Mouse (Mus musculus) hindbrain, embryonic 12.5 days (tissue): ENCODE data around the gene Lhfp. TPM values are rescaled to one million over a fixed set of nuclear protein-coding genes. Genes with fewer than 3 reads are reported as not detected.

Source experiments
- ATAC-seq: fragments of 200-750 bp; cut with Nextera tagmentation; 2 replicates; pipeline ENCODE4 v1.8.0; 2017; ENCODE audit warnings: moderate TSS enrichment; ENCODE audit not compliant: low FRiP score
- H3K27ac ChIP-seq: fragments of 300-500 bp; sonication (generic); 2 replicates; pipeline ENCODE4 v1.5.1; 2016; ENCODE audit warnings: mild to moderate bottlenecking
- H3K27me3 ChIP-seq: fragments of 300-500 bp; sonication (generic); 2 replicates; pipeline ENCODE4 v1.6.1; 2016; ENCODE audit warnings: mild to moderate bottlenecking
- H3K36me3 ChIP-seq: fragments of 300-500 bp; sonication (generic); 2 replicates; pipeline ENCODE4 v1.6.1; 2016; ENCODE audit warnings: mild to moderate bottlenecking
- H3K4me1 ChIP-seq: fragments of 300-500 bp; sonication (generic); 2 replicates; pipeline ENCODE4 v1.6.1; 2016
- H3K4me2 ChIP-seq: fragments of 300-500 bp; sonication (generic); replicated peaks from 2 replicates; pipeline ENCODE4 v1.6.1; 2016; ENCODE audit warnings: mild to moderate bottlenecking
- H3K4me3 ChIP-seq: fragments of 300-500 bp; sonication (generic); 2 replicates; pipeline ENCODE4 v1.5.1; 2016; ENCODE audit warnings: mild to moderate bottlenecking
- H3K9ac ChIP-seq: fragments of 300-500 bp; sonication (generic); 2 replicates; pipeline ENCODE4 v1.6.1; 2016; ENCODE audit warnings: mild to moderate bottlenecking, moderate library complexity
- H3K9me3 ChIP-seq: fragments of 300-500 bp; sonication (generic); replicated peaks from 2 replicates; pipeline ENCODE4 v1.6.1; 2016; ENCODE audit warnings: mild to moderate bottlenecking
- WGBS: fragments of 180-500 bp; shearing (Covaris S2); methylation state at CpG from one replicate; pipeline ENCODE4 v1.1.7; 2016; 5-methylcytosine and 5-hydroxymethylcytosine counted together
- polyA plus RNA-seq: library from polyadenylated mRNA; unstranded; fragments of >200 nt; fragmentation: Nextera tagmentation; extraction: Ambion mirVana; gene quantifications from 2 replicates; pipeline ENCODE4 v1.2.1, GENCODE M21; 2016

The Lhfp gene
- polyA plus RNA-seq = 62.1 and 64.2 TPM in 2 replicates

GRCm38 (mm10) chr3:53041411-53042239 is at the start of gene Lhfp:
TSS of gene Lhfp (plus strand) at chr3:53041528.
- Histone ChIP-seq H3K27me3 (peaks cover 6% of the 10 kb centered on the region; the same call in 1 of the 2 replicates), H3K4me3 (peak within 1 kb of the TSS; percentile 66), H3K9me3 (no peaks in the 10 kb centered on the region), H3K36me3 (no peaks in the 10 kb centered on the region), H3K27ac (peak within 1 kb of the TSS; percentile 71), H3K9ac (peak within 1 kb of the TSS; percentile 67), H3K4me1 (peaks cover 27% of the 10 kb centered on the region), H3K4me2 (peak within 1 kb of the TSS; percentile 64)
- ATAC-seq = peak; percentile 92
- under 1% methylated on average over 53 of the region's 58 CpGs for WGBS

DNA sequence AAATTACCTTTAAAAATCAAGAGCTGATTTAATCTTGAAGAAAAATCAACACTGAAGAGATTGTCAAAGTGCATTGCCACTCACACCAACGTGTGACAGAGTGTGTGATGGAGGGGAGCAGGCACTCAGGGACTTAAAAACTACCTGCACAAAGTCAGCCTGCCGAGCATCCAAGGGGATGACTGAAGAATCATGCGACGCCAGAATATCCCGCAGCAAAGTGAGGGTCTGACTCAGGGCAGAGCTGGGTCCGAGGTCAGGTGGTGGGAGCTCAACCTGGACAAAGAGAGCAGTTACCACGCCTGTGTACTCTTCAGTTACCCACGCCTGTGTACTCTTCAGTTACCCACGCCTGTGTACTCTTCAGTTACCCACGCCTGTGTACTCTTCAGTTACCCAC is 48.0 kb upstream of the Lhfp start:
- H3K27me3 ChIP-seq = no peaks in the 10 kb centered on the region
- H3K9ac ChIP-seq = no peak overlapping the region
- no peak for ATAC-seq
- no peak overlapping the region for H3K27ac ChIP-seq
- no peak overlapping the region for H3K4me2 ChIP-seq
- H3K4me3 ChIP-seq = no peak overlapping the region
- no peaks in the 10 kb centered on the region for H3K9me3 ChIP-seq
- WGBS = 91% methylated on average over 10 of the region's 10 CpGs
- no peaks in the 10 kb centered on the region for H3K4me1 ChIP-seq
- H3K36me3 ChIP-seq = peaks cover 62% of the 10 kb centered on the region

- H3K36me3 ChIP-seq = peaks cover 62% of the 10 kb centered on the region
- no peak overlapping the region for H3K9ac ChIP-seq
- WGBS = 74% methylated on average over 5 of the region's 5 CpGs
These were observed 46.7 kb upstream of the Lhfp start for GRCm38 (mm10) chr3:52994666-52995065.

DNA sequence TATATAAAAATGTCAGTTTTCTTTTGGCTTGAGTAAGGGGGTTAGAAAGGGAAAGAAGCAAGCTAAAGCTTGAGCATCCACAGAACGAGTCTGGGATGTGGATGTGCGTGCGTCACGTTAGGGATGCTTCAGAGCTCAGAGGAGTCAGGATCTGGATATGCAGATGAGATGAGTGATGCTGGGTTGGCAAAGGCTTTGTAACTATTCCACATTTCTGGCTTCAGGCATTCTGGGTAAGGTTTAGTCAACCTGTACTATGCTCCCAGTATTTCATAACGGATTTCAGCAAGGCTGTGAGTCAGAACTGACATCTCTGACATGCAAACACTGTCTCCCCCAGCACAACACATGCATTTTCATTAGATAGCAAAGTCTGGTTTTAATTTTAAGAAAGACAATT is 44.7 kb upstream of the Lhfp start:
- Histone ChIP-seq H3K36me3 (peaks cover 66% of the 10 kb centered on the region), H3K27me3 (no peaks in the 10 kb centered on the region)
- 91% methylated on average over 5 of the region's 5 CpGs for WGBS

More at GRCm38 (mm10) chr3:52994666-52995065, 46.7 kb upstream of the Lhfp start:
- H3K27ac ChIP-seq = no peak overlapping the region
- H3K27me3 ChIP-seq = no peaks in the 10 kb centered on the region
- no peak overlapping the region for H3K4me3 ChIP-seq
- no peaks in the 10 kb centered on the region for H3K9me3 ChIP-seq
- H3K4me1 ChIP-seq = no peaks in the 10 kb centered on the region
- no peak for ATAC-seq
- no peak overlapping the region for H3K4me2 ChIP-seq

GRCm38 (mm10) chr3:52997381-52997780 is 43.9 kb upstream of the Lhfp start:
- peaks cover 68% of the 10 kb centered on the region for H3K36me3 ChIP-seq
- no peak overlapping the region for H3K27ac ChIP-seq
- ATAC-seq = no peak
- H3K9ac ChIP-seq = no peak overlapping the region
- no peaks in the 10 kb centered on the region for H3K27me3 ChIP-seq
- H3K4me1 ChIP-seq = no peaks in the 10 kb centered on the region
- no peak overlapping the region for H3K4me2 ChIP-seq
- H3K4me3 ChIP-seq = no peak overlapping the region
- 78% methylated on average over 1 of the region's 1 CpGs for WGBS
- H3K9me3 ChIP-seq = no peaks in the 10 kb centered on the region

More for the DNA sequence above, 44.7 kb upstream of the Lhfp start:
- ATAC-seq = no peak
- no peak overlapping the region for H3K9ac ChIP-seq
- H3K4me3 ChIP-seq = no peak overlapping the region
- no peak overlapping the region for H3K27ac ChIP-seq
- no peaks in the 10 kb centered on the region for H3K9me3 ChIP-seq
- H3K4me1 ChIP-seq = no peaks in the 10 kb centered on the region
- no peak overlapping the region for H3K4me2 ChIP-seq

DNA sequence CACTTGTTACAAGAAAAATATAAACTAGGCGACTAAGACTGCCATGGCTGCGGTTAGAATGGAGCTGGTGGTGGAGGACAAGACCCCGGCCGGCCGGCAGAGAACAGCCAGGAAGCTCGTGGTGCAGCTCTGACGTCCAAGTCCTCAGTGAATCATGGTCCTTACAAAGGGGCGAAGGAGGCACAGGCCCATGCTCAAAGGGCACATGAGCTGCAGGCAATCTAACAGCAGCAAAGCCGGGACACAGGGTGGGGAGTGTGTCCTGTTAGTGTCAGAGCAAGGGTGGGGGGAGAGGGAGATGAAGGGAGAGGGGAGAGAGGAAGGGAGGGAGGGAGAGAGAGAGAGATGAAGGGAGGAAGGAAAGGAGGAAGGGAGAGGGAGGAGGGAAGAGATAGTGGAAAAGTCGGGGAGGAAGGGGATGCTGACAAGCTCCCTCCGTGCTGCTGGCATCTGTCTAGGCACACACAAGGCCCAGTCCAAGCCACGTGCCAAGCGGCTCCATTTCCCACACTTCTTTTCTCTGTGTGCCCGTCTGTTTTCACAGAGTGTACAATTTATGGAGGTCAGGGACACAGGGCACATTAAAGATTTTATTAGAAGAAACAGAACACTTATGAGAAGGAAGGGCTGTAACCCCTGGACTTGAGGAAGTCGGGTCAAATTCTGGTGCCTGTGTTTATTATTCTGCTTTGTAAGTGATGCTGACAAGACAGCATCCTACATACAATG is 42.1 kb upstream of the Lhfp start:
- no peak overlapping the region for H3K27ac ChIP-seq
- no peaks in the 10 kb centered on the region for H3K4me1 ChIP-seq
- no peaks in the 10 kb centered on the region for H3K27me3 ChIP-seq
- peaks cover 60% of the 10 kb centered on the region for H3K36me3 ChIP-seq
- WGBS = 83% methylated on average over 15 of the region's 15 CpGs
- no peak overlapping the region for H3K4me2 ChIP-seq
- peak overlapping the region; percentile 38; the same call in 1 of the 2 replicates for H3K9ac ChIP-seq
- no peak for ATAC-seq
- no peaks in the 10 kb centered on the region for H3K9me3 ChIP-seq
- no peak overlapping the region for H3K4me3 ChIP-seq

- ATAC-seq = no peak
- Histone ChIP-seq H3K36me3 (peaks cover 62% of the 10 kb centered on the region), H3K4me1 (no peaks in the 10 kb centered on the region), H3K27ac (no peak overlapping the region), H3K9me3 (no peaks in the 10 kb centered on the region), H3K9ac (no peak overlapping the region), H3K4me2 (no peak overlapping the region), H3K27me3 (no peaks in the 10 kb centered on the region), H3K4me3 (no peak overlapping the region)
- WGBS = 88% methylated on average over 3 of the region's 3 CpGs
These were observed 41.3 kb upstream of the Lhfp start for GRCm38 (mm10) chr3:52999996-53000395.

DNA sequence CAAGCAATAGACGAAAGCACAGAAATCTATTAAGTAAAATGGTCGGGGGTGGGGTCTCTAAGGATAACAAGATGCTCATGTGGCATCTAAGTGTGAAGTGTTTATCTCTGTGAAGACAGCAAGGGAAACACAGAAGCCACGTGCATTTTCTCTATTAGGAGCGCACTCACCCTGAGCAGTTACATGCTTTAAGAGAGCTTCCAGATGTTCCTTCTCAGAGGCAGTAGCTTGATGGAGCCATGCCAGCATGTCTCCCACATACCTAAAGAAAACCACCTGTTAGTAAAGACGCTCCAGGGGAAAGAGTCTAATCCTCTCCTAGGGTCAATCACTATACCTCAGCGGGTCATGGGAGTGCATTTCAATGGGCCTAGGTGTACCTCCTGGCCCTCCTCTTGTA is 39.3 kb upstream of the Lhfp start:
- Histone ChIP-seq H3K4me3 (no peak overlapping the region), H3K4me2 (no peak overlapping the region), H3K9ac (no peak overlapping the region), H3K4me1 (no peaks in the 10 kb centered on the region), H3K9me3 (no peaks in the 10 kb centered on the region), H3K27ac (no peak overlapping the region), H3K27me3 (no peaks in the 10 kb centered on the region), H3K36me3 (peaks cover 61% of the 10 kb centered on the region)
- 77% methylated on average over 6 of the region's 6 CpGs for WGBS
- ATAC-seq = no peak

GRCm38 (mm10) chr3:53004406-53005114 is 36.8 kb upstream of the Lhfp start:
- ATAC-seq = no peak
- H3K4me1 ChIP-seq = no peaks in the 10 kb centered on the region
- no peak overlapping the region for H3K27ac ChIP-seq
- H3K4me3 ChIP-seq = no peak overlapping the region
- H3K4me2 ChIP-seq = no peak overlapping the region
- peaks cover 65% of the 10 kb centered on the region for H3K36me3 ChIP-seq
- no peaks in the 10 kb centered on the region for H3K9me3 ChIP-seq
- no peaks in the 10 kb centered on the region for H3K27me3 ChIP-seq
- 79% methylated on average over 2 of the region's 2 CpGs for WGBS
- no peak overlapping the region for H3K9ac ChIP-seq

- no peaks in the 10 kb centered on the region for H3K27me3 ChIP-seq
- no peak overlapping the region for H3K4me3 ChIP-seq
- 92% methylated on average over 8 of the region's 8 CpGs for WGBS
- H3K27ac ChIP-seq = no peak overlapping the region
- H3K4me1 ChIP-seq = no peaks in the 10 kb centered on the region
- peaks cover 55% of the 10 kb centered on the region for H3K36me3 ChIP-seq
- no peaks in the 10 kb centered on the region for H3K9me3 ChIP-seq
- no peak overlapping the region for H3K9ac ChIP-seq
- no peak for ATAC-seq
- no peak overlapping the region for H3K4me2 ChIP-seq
These were observed 33.9 kb upstream of the Lhfp start for GRCm38 (mm10) chr3:53007411-53007810.

GRCm38 (mm10) chr3:53016436-53017340 is 24.6 kb upstream of the Lhfp start, which contains the start of gene Cog6:
TSS of gene Cog6 (minus strand) at chr3:53017237.
- Histone ChIP-seq H3K4me2 (peak within 1 kb of the TSS; percentile 66), H3K36me3 (peaks cover 12% of the 10 kb centered on the region), H3K9ac (peak within 1 kb of the TSS; percentile 82), H3K4me3 (peak within 1 kb of the TSS; percentile 67), H3K9me3 (no peaks in the 10 kb centered on the region), H3K27me3 (peaks cover 5% of the 10 kb centered on the region; the same call in 1 of the 2 replicates), H3K4me1 (peaks cover 5% of the 10 kb centered on the region), H3K27ac (peak within 1 kb of the TSS; percentile 73)
- ATAC-seq = peak; percentile 95
- 7% methylated on average over 53 of the region's 53 CpGs for WGBS
